Mouse (Mus musculus): Measurements from ENCODE around the gene Adgra1. TPM values are rescaled to one million over a fixed set of nuclear protein-coding genes. Genes with fewer than 3 reads are reported as not detected.

Gene Adgra1
- polyA plus RNA-seq, 1 experiment from 2014 or later, result not detected

DNA sequence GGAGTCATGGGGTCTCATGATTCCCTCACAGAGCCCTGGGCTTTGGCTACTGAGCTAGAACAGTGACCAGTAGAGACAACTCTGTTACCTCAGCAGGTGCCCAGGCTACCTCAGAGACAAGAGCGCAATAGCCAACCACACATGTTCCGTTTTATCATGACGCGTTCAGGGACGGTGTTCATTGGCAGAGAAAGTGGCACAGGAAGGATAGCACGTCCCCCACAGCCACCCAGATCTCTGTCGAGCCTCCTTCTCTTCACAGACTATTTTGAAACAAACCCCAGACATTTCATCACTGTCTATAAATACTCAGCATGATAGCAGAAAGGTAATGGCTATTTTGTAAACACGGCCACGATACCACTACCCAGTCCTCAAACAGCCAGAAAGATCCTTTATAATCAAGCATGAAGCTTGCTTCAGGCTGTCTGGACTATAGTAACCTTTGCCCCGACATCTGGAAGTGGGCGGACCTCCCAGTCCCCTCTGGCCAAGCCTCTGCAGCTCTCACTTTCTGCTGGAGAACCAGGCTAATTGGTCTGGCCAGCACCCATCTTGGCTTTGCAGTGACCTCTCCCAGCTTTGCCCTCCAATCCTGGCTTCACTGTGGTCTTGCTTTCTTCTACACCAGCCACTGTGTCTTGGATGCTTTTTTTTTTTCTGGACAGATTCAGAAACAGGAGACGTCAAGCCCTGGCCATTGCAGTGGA is 11.5 kb upstream of the Adgra1 start:
- Histone ChIP-seq H3K27me3 (0 out of 2 replicates have a peak, but pooled peaks cover 5% of the 10 kb centered on the region), H3K36me3 (no peaks in the 10 kb centered on the region), H3K27ac (no peak overlapping the region), H3K4me2 (no peak overlapping the region), H3K9ac (no peak overlapping the region), H3K4me1 (no peaks in the 10 kb centered on the region), H3K4me3 (no peak overlapping the region), H3K9me3 (no peaks in the 10 kb centered on the region)
- ATAC-seq (ENCODE audit: borderline replicate concordance, extremely low read depth, low FRiP score, low TSS enrichment), result no peak
- 70% methylated on average over 12 of the region's 12 CpGs for whole genome bisulfite sequencing

DNA sequence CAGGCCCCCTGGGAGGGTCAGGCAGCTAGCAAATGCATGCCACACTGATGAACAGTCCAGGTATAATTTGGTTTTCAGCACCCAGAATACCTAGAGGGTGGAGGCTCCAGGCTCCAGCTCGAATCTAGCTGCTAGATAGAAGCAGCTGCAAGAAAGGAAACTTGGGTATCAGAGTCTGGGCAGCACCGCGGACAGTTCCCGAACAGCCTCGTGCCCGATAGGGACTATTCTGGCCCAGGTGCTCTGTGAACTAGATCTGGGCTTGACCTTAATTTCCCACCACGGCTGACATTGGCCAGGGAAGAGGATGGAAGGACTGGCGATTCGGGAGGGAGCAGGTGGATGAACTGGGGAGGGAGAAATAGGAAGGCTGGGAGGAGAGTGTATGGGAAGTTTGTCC is 6.3 kb upstream of the Adgra1 start:
- ATAC-seq (ENCODE audit: borderline replicate concordance, extremely low read depth, low FRiP score, low TSS enrichment), result no peak
- Histone ChIP-seq H3K9ac (no peak overlapping the region), H3K4me3 (no peak overlapping the region), H3K27ac (no peak overlapping the region), H3K4me2 (no peak overlapping the region), H3K4me1 (no peaks in the 10 kb centered on the region), H3K27me3 (peaks cover 25% of the 10 kb centered on the region), H3K9me3 (no peaks in the 10 kb centered on the region), H3K36me3 (no peaks in the 10 kb centered on the region)
- WGBS, result 7% methylated on average over 9 of the region's 9 CpGs

- ATAC-seq (ENCODE audit: borderline replicate concordance, extremely low read depth, low FRiP score, low TSS enrichment), result no peak
- Histone ChIP-seq H3K36me3 (no peaks in the 10 kb centered on the region), H3K9me3 (no peaks in the 10 kb centered on the region), H3K27me3 (peaks cover 64% of the 10 kb centered on the region), H3K4me3 (no peak overlapping the region), H3K27ac (no peak overlapping the region), H3K4me1 (0 out of 2 replicates have a peak, but pooled peaks cover 3% of the 10 kb centered on the region), H3K9ac (no peak overlapping the region), H3K4me2 (peak overlapping the region; percentile 38)
- WGBS, result 25% methylated on average over 5 of the region's 5 CpGs
Measured at GRCm38 (mm10) chr7:139833532-139833931, 442 bp upstream of the Adgra1 start.

GRCm38 (mm10) chr7:139835140-139836131 is 1.5 kb downstream of the Adgra1 start:
- no peak for ATAC-seq (ENCODE audit: borderline replicate concordance, extremely low read depth, low FRiP score, low TSS enrichment)
- 55% methylated on average over 15 of the region's 15 CpGs for WGBS

GRCm38 (mm10) chr7:139840443-139841168 is 6.6 kb downstream of the Adgra1 start:
- peaks cover 15% of the 10 kb centered on the region; the same call in 1 of the 2 replicates for H3K27me3 ChIP-seq
- H3K9ac ChIP-seq, result no peak overlapping the region
- no peaks in the 10 kb centered on the region for H3K4me1 ChIP-seq
- no peak overlapping the region for H3K27ac ChIP-seq
- no peak overlapping the region for H3K4me2 ChIP-seq
- no peaks in the 10 kb centered on the region for H3K9me3 ChIP-seq
- no peak for ATAC-seq (ENCODE audit: borderline replicate concordance, extremely low read depth, low FRiP score, low TSS enrichment)
- H3K36me3 ChIP-seq, result no peaks in the 10 kb centered on the region
- WGBS, result 71% methylated on average over 11 of the region's 11 CpGs
- H3K4me3 ChIP-seq, result no peak overlapping the region

More at GRCm38 (mm10) chr7:139835140-139836131, 1.5 kb downstream of the Adgra1 start:
- peaks cover 54% of the 10 kb centered on the region for H3K27me3 ChIP-seq
- H3K4me3 ChIP-seq, result no peak overlapping the region
- 0 out of 2 replicates have a peak, but pooled peaks cover 3% of the 10 kb centered on the region for H3K4me1 ChIP-seq
- H3K36me3 ChIP-seq, result no peaks in the 10 kb centered on the region
- no peak overlapping the region for H3K27ac ChIP-seq
- no peak overlapping the region for H3K4me2 ChIP-seq
- no peak overlapping the region for H3K9ac ChIP-seq
- H3K9me3 ChIP-seq, result no peaks in the 10 kb centered on the region

DNA sequence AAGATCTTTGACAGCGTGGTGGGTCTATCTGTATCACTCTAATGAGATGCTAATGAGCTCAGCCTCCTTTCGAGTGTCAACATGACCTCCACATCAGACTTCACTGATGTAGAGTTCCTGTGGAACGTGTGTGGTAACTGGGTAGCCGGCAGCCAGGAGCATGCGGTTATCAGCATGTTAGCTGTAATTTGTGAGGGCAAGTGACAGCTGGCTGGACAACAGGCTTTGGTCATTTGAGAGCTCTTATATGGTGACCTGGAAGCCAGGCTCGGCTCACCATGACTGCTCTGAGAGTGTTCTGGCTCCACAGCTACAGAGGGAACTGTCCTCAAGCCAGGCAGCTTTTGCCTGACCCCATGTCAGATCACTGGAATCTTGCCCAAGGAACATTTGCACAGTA is 8.4 kb downstream of the Adgra1 start:
- H3K36me3 ChIP-seq, result no peaks in the 10 kb centered on the region
- H3K4me3 ChIP-seq, result no peak overlapping the region
- H3K4me1 ChIP-seq, result no peaks in the 10 kb centered on the region
- 43% methylated on average over 6 of the region's 6 CpGs for WGBS
- H3K27me3 ChIP-seq, result no peaks in the 10 kb centered on the region
- no peaks in the 10 kb centered on the region for H3K9me3 ChIP-seq
- ATAC-seq (ENCODE audit: borderline replicate concordance, extremely low read depth, low FRiP score, low TSS enrichment), result no peak
- H3K27ac ChIP-seq, result no peak overlapping the region
- no peak overlapping the region for H3K9ac ChIP-seq
- no peak overlapping the region for H3K4me2 ChIP-seq

DNA sequence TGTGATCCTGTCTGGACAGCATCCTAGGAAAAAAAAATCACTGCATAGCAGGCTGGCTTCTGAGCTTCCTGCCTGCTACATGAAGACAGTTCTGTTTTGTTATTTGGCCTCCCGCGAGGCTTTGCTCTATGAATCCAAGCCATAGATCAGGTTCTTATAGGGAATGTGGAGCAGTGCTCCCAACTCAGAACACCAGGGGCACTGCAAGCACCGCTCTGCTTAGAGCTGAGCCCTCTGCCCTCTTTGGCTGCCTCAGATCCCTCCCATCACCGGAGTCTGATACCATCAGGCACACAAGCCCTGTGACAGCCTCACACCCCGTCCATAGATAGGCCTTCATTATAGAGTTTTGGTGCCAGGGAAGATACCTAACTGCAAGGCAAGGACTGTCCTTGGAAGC is 9.2 kb downstream of the Adgra1 start:
- H3K36me3 ChIP-seq, result no peaks in the 10 kb centered on the region
- H3K27me3 ChIP-seq, result no peaks in the 10 kb centered on the region
- H3K27ac ChIP-seq, result no peak overlapping the region
- H3K4me3 ChIP-seq, result no peak overlapping the region
- no peak for ATAC-seq (ENCODE audit: borderline replicate concordance, extremely low read depth, low FRiP score, low TSS enrichment)
- H3K4me1 ChIP-seq, result no peaks in the 10 kb centered on the region
- no peaks in the 10 kb centered on the region for H3K9me3 ChIP-seq
- WGBS, result 44% methylated on average over 5 of the region's 5 CpGs
- H3K9ac ChIP-seq, result no peak overlapping the region
- H3K4me2 ChIP-seq, result no peak overlapping the region

DNA sequence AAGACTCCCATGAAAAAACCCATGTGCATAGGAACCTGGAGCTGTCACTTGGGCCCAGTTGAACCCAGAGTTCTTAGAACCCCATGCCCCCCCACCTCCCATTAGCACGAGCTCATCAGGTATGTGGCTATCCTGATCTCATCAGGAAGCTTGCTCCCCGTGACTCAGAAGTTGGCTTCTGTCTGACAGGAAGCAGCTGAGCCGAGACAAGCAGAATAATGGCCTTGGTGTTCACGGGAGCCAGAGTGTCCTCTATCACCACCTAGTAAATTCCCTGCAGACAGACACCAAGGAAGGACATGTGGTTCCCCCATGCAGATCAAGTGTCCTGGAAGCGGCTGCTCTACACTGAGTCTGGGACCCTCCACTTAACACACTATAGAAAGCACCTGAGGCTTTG is 9.8 kb downstream of the Adgra1 start:
- Histone ChIP-seq H3K9ac (no peak overlapping the region), H3K4me2 (no peak overlapping the region), H3K9me3 (no peaks in the 10 kb centered on the region), H3K36me3 (no peaks in the 10 kb centered on the region), H3K27me3 (no peaks in the 10 kb centered on the region), H3K27ac (no peak overlapping the region), H3K4me1 (no peaks in the 10 kb centered on the region), H3K4me3 (no peak overlapping the region)
- no peak for ATAC-seq (ENCODE audit: borderline replicate concordance, extremely low read depth, low FRiP score, low TSS enrichment)
- 19% methylated on average over 5 of the region's 5 CpGs for WGBS

- ATAC-seq (ENCODE audit: borderline replicate concordance, extremely low read depth, low FRiP score, low TSS enrichment), result no peak
- Histone ChIP-seq H3K27me3 (no peaks in the 10 kb centered on the region), H3K9ac (no peak overlapping the region), H3K27ac (no peak overlapping the region), H3K4me1 (no peaks in the 10 kb centered on the region), H3K36me3 (no peaks in the 10 kb centered on the region), H3K4me2 (no peak overlapping the region), H3K9me3 (no peaks in the 10 kb centered on the region), H3K4me3 (no peak overlapping the region)
- 70% methylated on average over 2 of the region's 2 CpGs for WGBS
Measured at GRCm38 (mm10) chr7:139845101-139845500, 11.1 kb downstream of the Adgra1 start.

- no peak for ATAC-seq (ENCODE audit: borderline replicate concordance, extremely low read depth, low FRiP score, low TSS enrichment)
- Histone ChIP-seq H3K27ac (no peak overlapping the region), H3K9me3 (no peaks in the 10 kb centered on the region), H3K36me3 (no peaks in the 10 kb centered on the region), H3K9ac (no peak overlapping the region), H3K4me3 (no peak overlapping the region), H3K27me3 (no peaks in the 10 kb centered on the region), H3K4me2 (no peak overlapping the region), H3K4me1 (no peaks in the 10 kb centered on the region)
- 19% methylated on average over 6 of the region's 6 CpGs for WGBS
Measured at GRCm38 (mm10) chr7:139850152-139850551, 16.2 kb downstream of the Adgra1 start.

DNA sequence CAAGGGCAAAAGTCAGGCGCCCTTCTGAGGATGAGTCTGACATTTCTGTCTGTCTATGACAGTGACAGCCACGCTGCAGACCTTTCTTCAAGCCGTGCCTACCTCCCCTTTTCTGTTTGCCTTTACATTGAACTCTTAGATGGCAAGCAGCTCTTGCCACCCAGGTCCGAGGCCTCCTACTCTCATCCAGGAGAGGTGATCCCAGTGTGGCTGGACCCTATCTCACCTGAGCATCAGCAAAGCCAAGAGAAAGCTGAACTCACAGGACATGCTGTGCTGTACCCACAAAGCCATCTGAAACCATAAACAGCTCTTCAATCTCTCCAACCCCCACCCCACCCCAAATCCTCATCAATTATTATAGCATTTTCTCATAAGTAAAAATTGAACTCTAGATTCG is 16.7 kb downstream of the Adgra1 start:
- ATAC-seq (ENCODE audit: borderline replicate concordance, extremely low read depth, low FRiP score, low TSS enrichment), result no peak
- no peaks in the 10 kb centered on the region for H3K36me3 ChIP-seq
- H3K4me3 ChIP-seq, result no peak overlapping the region
- no peaks in the 10 kb centered on the region for H3K4me1 ChIP-seq
- no peak overlapping the region for H3K27ac ChIP-seq
- no peaks in the 10 kb centered on the region for H3K9me3 ChIP-seq
- H3K27me3 ChIP-seq, result no peaks in the 10 kb centered on the region
- H3K9ac ChIP-seq, result no peak overlapping the region
- 59% methylated on average over 5 of the region's 5 CpGs for WGBS
- no peak overlapping the region for H3K4me2 ChIP-seq
